ENCODE assay signal across 11 mouse cellular contexts in genomic region chr9:102735996-102736395, GRCm38 (mm10). TPM values are rescaled to one million over a fixed set of nuclear protein-coding genes. Genes with fewer than 3 reads are reported as not detected.
DNase-seq lines count a peak whose midpoint lies in the region; ATAC-seq and TF ChIP-seq lines count a peak whose summit lies in the region.
"Had no signal": no experiment of that assay in that cellular context is flagged by ENCODE, and none has a peak within 500 bp of the region (broad histone marks: within the 10 kb centered on the region; RNA-seq: fewer than 3 reads in every experiment).

No protein-coding gene starts in this region.

- 74% methylated on average over 1 of the region's 1 CpGs for WGBS in midbrain, embryonic 11.5 days
- 71% methylated on average over 1 of the region's 1 CpGs for WGBS in midbrain, embryonic 14.5 days
- 5% methylated on average over 1 of the region's 1 CpGs for WGBS in liver, embryonic 14.5 days (ENCODE audit: insufficient replicate concordance)
- WGBS in midbrain, embryonic 16.5 days: 33% methylated on average over 1 of the region's 1 CpGs

- TF ChIP-seq CTCF in liver, embryonic 14.5 days (IDR thresholded peaks at IDR 0.05; ENCODE audit: low read depth): no peak

- peak; percentile 85 for DNase-seq in heart, adult 11 months
- no peak for DNase-seq in heart, postnatal 10 days
- peak; percentile 23 for DNase-seq in midbrain, embryonic 11.5 days (ENCODE audit: low spot score, missing footprints)
- no peak for DNase-seq in midbrain, embryonic 14.5 days
- no peak for DNase-seq in liver, embryonic 14.5 days (ENCODE audit: low read depth in 3 of 3, low spot score in 3 of 3)
- no peak for DNase-seq in left cerebral cortex, postnatal 4 days
- no peak for DNase-seq in embryo, embryonic 9.5 days (ENCODE audit: extremely low spot score)
- DNase-seq: cerebellum, adult 18-20 months; right cerebral cortex, adult 18-20 months had no signal

- H3K36me3 ChIP-seq in midbrain, embryonic 11.5 days (ENCODE audit: control insufficient read depth, insufficient read depth, low read length): peaks cover 20% of the 10 kb centered on the region
- peaks cover 36% of the 10 kb centered on the region for H3K36me3 ChIP-seq in midbrain, embryonic 14.5 days (ENCODE audit: control insufficient read depth, insufficient read depth, low read length)
- H3K36me3 ChIP-seq in liver, embryonic 14.5 days (replicated peaks; ENCODE audit: control insufficient read depth, insufficient read depth, low read depth): no peaks in the 10 kb centered on the region; the same call in 1 of the 2 replicates
- peaks cover 27% of the 10 kb centered on the region for H3K36me3 ChIP-seq in midbrain, embryonic 16.5 days (ENCODE audit: control insufficient read depth, insufficient read depth, low read length)

- ATAC-seq in midbrain, embryonic 11.5 days (ENCODE audit: low FRiP score): no peak
- no peak for ATAC-seq in midbrain, embryonic 14.5 days (ENCODE audit: low FRiP score, low TSS enrichment)
- ATAC-seq in liver, embryonic 14.5 days (ENCODE audit: insufficient read depth): peak; percentile 58; the same call in 1 of the 2 replicates
- ATAC-seq in midbrain, embryonic 16.5 days: no peak
- ATAC-seq: Patski had no signal

- no peaks in the 10 kb centered on the region for H3K27me3 ChIP-seq in midbrain, embryonic 11.5 days (ENCODE audit: control insufficient read depth, insufficient read depth, low read length)
- no peaks in the 10 kb centered on the region for H3K27me3 ChIP-seq in midbrain, embryonic 14.5 days (ENCODE audit: control insufficient read depth, insufficient read depth, low read length)
- no peaks in the 10 kb centered on the region for H3K27me3 ChIP-seq in liver, embryonic 14.5 days (ENCODE audit: control insufficient read depth, insufficient read depth, low read length)
- H3K27me3 ChIP-seq in midbrain, embryonic 16.5 days (ENCODE audit: control insufficient read depth, insufficient read depth, low read depth, low read length): no peaks in the 10 kb centered on the region
- H3K27me3 ChIP-seq: Patski had no signal

- no peaks in the 10 kb centered on the region for H3K9me3 ChIP-seq in midbrain, embryonic 11.5 days (ENCODE audit: control insufficient read depth, low read length)
- H3K9me3 ChIP-seq in midbrain, embryonic 14.5 days (ENCODE audit: control insufficient read depth, low read length): no peaks in the 10 kb centered on the region
- H3K9me3 ChIP-seq in liver, embryonic 14.5 days (ENCODE audit: control insufficient read depth, low read length): no peaks in the 10 kb centered on the region
- H3K9me3 ChIP-seq in midbrain, embryonic 16.5 days (replicated peaks; ENCODE audit: control insufficient read depth, low read length, poor library complexity, severe bottlenecking): no peaks in the 10 kb centered on the region

- H3K4me2 ChIP-seq in midbrain, embryonic 11.5 days: no peak overlapping the region
- no peak overlapping the region for H3K4me2 ChIP-seq in midbrain, embryonic 14.5 days (ENCODE audit: low read length)
- no peak overlapping the region for H3K4me2 ChIP-seq in liver, embryonic 14.5 days (ENCODE audit: low read depth)
- H3K4me2 ChIP-seq in midbrain, embryonic 16.5 days (ENCODE audit: low read length): no peak overlapping the region

- no peak overlapping the region for H3K9ac ChIP-seq in midbrain, embryonic 11.5 days (ENCODE audit: low read length)
- H3K9ac ChIP-seq in midbrain, embryonic 14.5 days (replicated peaks; ENCODE audit: low read length): no peak overlapping the region
- H3K9ac ChIP-seq in liver, embryonic 14.5 days (replicated peaks): no peak overlapping the region
- H3K9ac ChIP-seq in midbrain, embryonic 16.5 days (ENCODE audit: low read depth, low read length): no peak overlapping the region

- no peak overlapping the region for H3K27ac ChIP-seq in midbrain, embryonic 11.5 days (ENCODE audit: low read depth, low read length)
- H3K27ac ChIP-seq in midbrain, embryonic 14.5 days (replicated peaks; ENCODE audit: low read depth, low read length): no peak overlapping the region
- H3K27ac ChIP-seq in liver, embryonic 14.5 days: no peak overlapping the region
- no peak overlapping the region for H3K27ac ChIP-seq in midbrain, embryonic 16.5 days (ENCODE audit: low read length)

- intact Hi-C loops in heart, postnatal 10 days (cut with DNase I): no loop called here
- intact Hi-C loops in left cerebral cortex, postnatal 4 days (cut with DNase I): no loop called here

- TF ChIP-seq EP300 in liver, embryonic 14.5 days (IDR thresholded peaks at IDR 0.05; ENCODE audit: low read depth): no peak

- no peaks in the 10 kb centered on the region for H3K4me1 ChIP-seq in midbrain, embryonic 11.5 days (ENCODE audit: control insufficient read depth, insufficient read depth, low read length)
- no peaks in the 10 kb centered on the region for H3K4me1 ChIP-seq in midbrain, embryonic 14.5 days (ENCODE audit: control insufficient read depth, insufficient read depth, low read length)
- H3K4me1 ChIP-seq in liver, embryonic 14.5 days (replicated peaks; ENCODE audit: control insufficient read depth in 2 of 2, insufficient read depth in 2 of 2, low read length in 1 of 2): peaks cover 0 to 16% of the 10 kb centered on the region in 2 experiments; a peak in 2 of 4 replicates
- H3K4me1 ChIP-seq in midbrain, embryonic 16.5 days (ENCODE audit: control insufficient read depth, insufficient read depth, low read length): no peaks in the 10 kb centered on the region

- no peak overlapping the region for H3K4me3 ChIP-seq in midbrain, embryonic 11.5 days (ENCODE audit: low read depth, low read length)
- H3K4me3 ChIP-seq in midbrain, embryonic 14.5 days (replicated peaks; ENCODE audit: low read depth, low read length): no peak overlapping the region
- H3K4me3 ChIP-seq in liver, embryonic 14.5 days (ENCODE audit: insufficient read depth in 1 of 2, low read depth in 2 of 2, low read length in 2 of 2): no peak overlapping the region
- H3K4me3 ChIP-seq in midbrain, embryonic 16.5 days (ENCODE audit: low read depth, low read length): no peak overlapping the region

RNA-seq across cellular contexts. Expression of gene Amotl2, which starts 19.5 kb away (rescaled TPM):
- total RNA-seq in heart, postnatal 10 days (2021): 10 to 100 TPM; 79.2 to 90.2 TPM
- polyA plus RNA-seq in midbrain, embryonic 11.5 days (2014; fragmentation: Nextera tagmentation; extraction: Ambion mirVana): 47.0 and 58.0 TPM in 2 replicates
- 61.0 and 77.7 TPM in 2 replicates for polyA plus RNA-seq in midbrain, embryonic 14.5 days (2014; fragmentation: Nextera tagmentation; extraction: Ambion mirVana)
- polyA plus RNA-seq in liver, embryonic 14.5 days (2012; rRNA removed): 2.1 and 2.6 TPM in 2 replicates
- 2.5 and 3.0 TPM in 2 replicates for polyA plus RNA-seq in liver, embryonic 14.5 days (2014; fragmentation: Nextera tagmentation; extraction: Ambion mirVana)
- total RNA-seq in left cerebral cortex, postnatal 4 days (2021): 10 to 100 TPM; 42.3 to 45.5 TPM
- 58.4 and 62.9 TPM in 2 replicates for polyA plus RNA-seq in midbrain, embryonic 16.5 days (2015; fragmentation: Nextera tagmentation; extraction: Ambion mirVana)

Comparison
In these comparisons a context has a peak if more than half of its experiments do, and no peak if none do; other contexts are left out.
1. DNase-seq: peak in heart, adult 11 months (single experiment) and midbrain, embryonic 11.5 days (single experiment); none in heart, postnatal 10 days (0 of 2), midbrain, embryonic 14.5 days (single experiment), liver, embryonic 14.5 days (0 of 3), left cerebral cortex, postnatal 4 days (single experiment) and embryo, embryonic 9.5 days (single experiment).
2. RNA of gene Amotl2, which starts 19.5 kb away (polyA plus RNA-seq): 61.0 to 77.7 TPM in midbrain, embryonic 14.5 days, 58.4 to 62.9 TPM in midbrain, embryonic 16.5 days and 47.0 to 58.0 TPM in midbrain, embryonic 11.5 days; 2.1 to 3.0 TPM in liver, embryonic 14.5 days; every median in the first group is over 10 times any median in the second.